25 mouse cellular contexts compared by ENCODE assay signal in the genomic region with DNA sequence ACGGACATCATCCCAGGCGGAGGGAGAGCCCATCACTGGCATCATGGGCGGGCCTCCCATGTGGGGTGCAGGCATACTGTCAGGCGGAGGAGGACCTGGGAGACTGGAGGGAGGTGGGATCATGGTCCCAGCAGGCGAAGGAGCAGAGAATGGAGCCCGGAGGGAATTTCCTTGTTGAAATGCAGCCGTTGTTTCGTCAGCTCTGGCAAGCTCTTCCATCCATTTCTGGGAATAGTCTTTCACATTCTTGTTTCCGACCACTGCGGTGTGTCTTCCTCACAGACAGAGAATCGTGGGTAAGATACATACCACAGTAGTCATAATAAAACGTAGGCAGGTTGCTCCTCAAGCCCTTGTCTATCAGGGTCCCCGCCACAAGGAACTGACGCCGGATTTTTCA.
DNase-seq lines count a peak whose midpoint lies in the region; ATAC-seq and TF ChIP-seq lines count a peak whose summit lies in the region.
"Had no signal": no experiment of that assay in that cellular context is flagged by ENCODE, and none has a peak within 500 bp of the region (broad histone marks: within the 10 kb centered on the region; RNA-seq: fewer than 3 reads in every experiment).

No protein-coding gene starts in this region.

- TF ChIP-seq EP300 in ES-Bruce4 (IDR thresholded peaks at IDR 0.05; ENCODE audit: insufficient read depth, low read depth, low read length), result no peak

- DNase-seq in gastrocnemius, adult 18-20 months (ENCODE audit: low spot score), result peak; percentile 26
- DNase-seq in gastrocnemius, postnatal 4 days (ENCODE audit: low spot score in 2 of 2), result no peak
- DNase-seq in kidney, postnatal 10 days, result no peak
- DNase-seq in heart, postnatal 14 days, result peak; percentile 9 to 25
- no peak for DNase-seq in frontal cortex, postnatal 36 days (ENCODE audit: low spot score in 2 of 2)
- no peak for DNase-seq in urinary bladder, adult 2 months (ENCODE audit: low spot score)
- DNase-seq: cerebellum, postnatal 10 days; embryo, embryonic 11 days; gastrocnemius, postnatal 36 days; kidney, adult 18-20 months; kidney, postnatal 25 days; lung, adult 2 months; thymus, postnatal 14 days had no signal

- H3K9me3 ChIP-seq in kidney, embryonic 16.5 days (ENCODE audit: low read length), result no peaks in the 10 kb centered on the region
- H3K9me3 ChIP-seq in ES-Bruce4 (replicated peaks; ENCODE audit: control insufficient read depth, insufficient read depth, low read length, poor library complexity, severe bottlenecking), result no peaks in the 10 kb centered on the region
- H3K9me3 ChIP-seq: embryonic facial prominence, embryonic 15.5 days; limb, embryonic 10.5 days; midbrain, embryonic 12.5 days; stomach, embryonic 15.5 days had no signal

- intact Hi-C loops in heart, postnatal 14 days (cut with DNase I), result loop anchor here (2.0 to 10.0 kb wide), 4 partner anchors 70 to 466 kb away; partner anchors contain the start of gene Plod2

- no peak for TF ChIP-seq CTCF in ES-Bruce4 (IDR thresholded peaks at IDR 0.05; ENCODE audit: low read depth, low read length)

- no peak overlapping the region for H3K4me2 ChIP-seq in kidney, embryonic 16.5 days (replicated peaks; ENCODE audit: low read depth, low read length)
- H3K4me2 ChIP-seq: embryonic facial prominence, embryonic 15.5 days; liver, embryonic 11.5 days; midbrain, embryonic 12.5 days; stomach, embryonic 15.5 days had no signal

- H3K9ac ChIP-seq in kidney, embryonic 16.5 days (replicated peaks; ENCODE audit: low read length), result no peak overlapping the region
- no peak overlapping the region for H3K9ac ChIP-seq in ES-Bruce4 (ENCODE audit: low read depth, poor library complexity, severe bottlenecking)
- H3K9ac ChIP-seq: embryonic facial prominence, embryonic 15.5 days; midbrain, embryonic 12.5 days; stomach, embryonic 15.5 days had no signal

- H3K27me3 ChIP-seq in kidney, embryonic 16.5 days (ENCODE audit: insufficient read depth, low read length), result no peaks in the 10 kb centered on the region
- no peaks in the 10 kb centered on the region for H3K27me3 ChIP-seq in ES-Bruce4 (ENCODE audit: control insufficient read depth, insufficient read depth, low read length, poor library complexity, severe bottlenecking)
- H3K27me3 ChIP-seq: embryonic facial prominence, embryonic 15.5 days; midbrain, embryonic 12.5 days; Patski; stomach, embryonic 15.5 days had no signal

- H3K36me3 ChIP-seq in kidney, embryonic 16.5 days (ENCODE audit: insufficient read depth, low read length), result 0 out of 2 replicates have a peak, but pooled peaks cover 3% of the 10 kb centered on the region
- no peaks in the 10 kb centered on the region for H3K36me3 ChIP-seq in ES-Bruce4 (ENCODE audit: control insufficient read depth, insufficient read depth, low read length, poor library complexity, severe bottlenecking)
- H3K36me3 ChIP-seq: embryonic facial prominence, embryonic 15.5 days; limb, embryonic 10.5 days; midbrain, embryonic 12.5 days; stomach, embryonic 15.5 days had no signal

- 0 out of 2 replicates have a peak, but pooled peaks cover 2% of the 10 kb centered on the region for H3K4me1 ChIP-seq in kidney, embryonic 16.5 days (ENCODE audit: insufficient read depth, low read length)
- H3K4me1 ChIP-seq in ES-Bruce4 (ENCODE audit: control insufficient read depth, insufficient read depth, low read length), result no peaks in the 10 kb centered on the region
- H3K4me1 ChIP-seq: embryonic facial prominence, embryonic 15.5 days; limb, embryonic 10.5 days; midbrain, embryonic 12.5 days; stomach, embryonic 15.5 days had no signal

- no peak for TF ChIP-seq POLR2A in ES-Bruce4 (IDR thresholded peaks at IDR 0.05; ENCODE audit: insufficient read depth, low read length)

- peak; percentile 46; the same call in 1 of the 2 replicates for ATAC-seq in kidney, embryonic 16.5 days (ENCODE audit: low FRiP score, low TSS enrichment)
- ATAC-seq: forebrain, embryonic 14.5 days; hindbrain, postnatal 0 days; Patski had no signal

- 89% methylated on average over 15 of the region's 15 CpGs for WGBS in kidney, embryonic 16.5 days

- H3K4me3 ChIP-seq in kidney, embryonic 16.5 days (ENCODE audit: low read length), result no peak overlapping the region
- H3K4me3 ChIP-seq in ES-Bruce4 (ENCODE audit: low read depth, low read length), result peak overlapping the region; percentile 5; the same call in 1 of the 2 replicates
- H3K4me3 ChIP-seq: embryonic facial prominence, embryonic 15.5 days; left cerebral cortex, adult 2 months; limb, embryonic 10.5 days; midbrain, embryonic 12.5 days; stomach, embryonic 15.5 days had no signal

- H3K27ac ChIP-seq in kidney, embryonic 16.5 days (ENCODE audit: low read length), result no peak overlapping the region
- no peak overlapping the region for H3K27ac ChIP-seq in ES-Bruce4 (ENCODE audit: insufficient read depth, low read length)
- H3K27ac ChIP-seq: embryonic facial prominence, embryonic 15.5 days; hindbrain, postnatal 0 days; left cerebral cortex, adult 2 months; limb, embryonic 10.5 days; macrophage; midbrain, embryonic 12.5 days; stomach, embryonic 15.5 days had no signal

Comparison
In these comparisons a context has a peak if more than half of its experiments do, and no peak if none do; other contexts are left out.
1. DNase-seq: peak in gastrocnemius, adult 18-20 months (single experiment) and heart, postnatal 14 days (2 of 2); none in gastrocnemius, postnatal 4 days (0 of 2), kidney, postnatal 10 days (single experiment), frontal cortex, postnatal 36 days (0 of 2) and urinary bladder, adult 2 months (single experiment).